Mouse (Mus musculus): ENCODE measurements at regions not wholly inside any gene's neighbourhood (a gene's known extent, or its start where the extent isn't known, plus 50 kb on each side); places are given as distances from the start of the nearest gene placed in this dataset.

DNA sequence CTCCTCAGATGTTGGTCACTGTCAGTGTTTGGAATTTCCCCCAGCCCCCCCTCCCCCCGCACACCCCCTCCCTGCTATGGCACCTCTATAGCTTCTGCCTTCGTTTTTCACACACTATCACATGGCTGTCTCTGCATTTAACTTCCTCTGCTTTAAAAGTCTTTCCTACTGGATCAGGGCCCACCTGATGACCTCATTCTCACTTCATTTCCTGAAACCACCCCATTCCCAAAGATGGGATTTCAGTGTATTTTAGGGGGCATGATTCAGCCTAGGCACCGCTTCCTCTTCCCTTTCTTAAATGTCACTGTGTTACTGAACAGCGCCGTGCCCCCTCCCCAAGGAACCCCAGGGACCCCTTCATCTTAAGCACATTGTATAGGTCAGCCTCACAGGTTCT, 103.7 kb downstream of the Ndufa10 start:
- Histone ChIP-seq H3K27me3 (ENCODE audit: control insufficient read depth, insufficient read depth, low read length) (no peaks in the 10 kb centered on the region), H3K4me2 (no peak overlapping the region), H3K36me3 (ENCODE audit: control insufficient read depth, insufficient read depth, low read length) (no peaks in the 10 kb centered on the region), H3K9ac (ENCODE audit: low read length) (no peak overlapping the region), H3K27ac (ENCODE audit: low read depth, low read length) (no peak overlapping the region), H3K9me3 (ENCODE audit: control insufficient read depth, low read length) (no peaks in the 10 kb centered on the region), H3K4me1 (ENCODE audit: control insufficient read depth, insufficient read depth, low read length) (peaks cover 5% of the 10 kb centered on the region; the same call in 1 of the 2 replicates), H3K4me3 (ENCODE audit: low read depth, low read length) (no peak overlapping the region)
- 88% methylated on average over 5 of the region's 5 CpGs for WGBS
- ATAC-seq (ENCODE audit: low FRiP score) (no peak), DNase-seq (ENCODE audit: low spot score, missing footprints) (no peak)

DNA sequence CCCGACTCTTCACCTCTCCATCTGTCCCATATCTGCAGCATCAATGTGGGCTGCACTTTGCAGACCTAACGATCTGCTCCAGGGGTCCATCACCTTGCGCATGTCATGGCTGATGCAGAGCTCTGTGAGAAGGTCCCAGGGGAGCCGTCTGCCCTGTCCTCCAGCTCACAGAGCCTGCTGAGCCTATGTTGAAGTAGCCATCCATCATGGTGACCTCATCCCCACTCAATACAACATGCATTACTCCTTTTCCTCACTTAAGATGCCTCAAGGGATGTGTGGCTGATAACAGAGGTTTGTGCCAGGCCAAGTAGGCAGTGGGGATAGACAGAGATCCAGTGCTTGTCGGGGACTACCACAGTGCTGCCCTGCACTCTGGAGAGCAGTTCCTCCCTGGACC, 107.4 kb downstream of the Ndufa10 start:
- Histone ChIP-seq H3K27me3 (ENCODE audit: control insufficient read depth, insufficient read depth, low read length) (no peaks in the 10 kb centered on the region), H3K4me3 (ENCODE audit: low read depth, low read length) (no peak overlapping the region), H3K9ac (ENCODE audit: low read length) (no peak overlapping the region), H3K9me3 (ENCODE audit: control insufficient read depth, low read length) (no peaks in the 10 kb centered on the region), H3K27ac (ENCODE audit: low read depth, low read length) (no peak overlapping the region), H3K36me3 (ENCODE audit: control insufficient read depth, insufficient read depth, low read length) (no peaks in the 10 kb centered on the region), H3K4me1 (ENCODE audit: control insufficient read depth, insufficient read depth, low read length) (no peaks in the 10 kb centered on the region), H3K4me2 (no peak overlapping the region)
- 88% methylated on average over 5 of the region's 5 CpGs for WGBS
- DNase-seq (ENCODE audit: low spot score, missing footprints) (no peak), ATAC-seq (ENCODE audit: low FRiP score) (no peak)

DNA sequence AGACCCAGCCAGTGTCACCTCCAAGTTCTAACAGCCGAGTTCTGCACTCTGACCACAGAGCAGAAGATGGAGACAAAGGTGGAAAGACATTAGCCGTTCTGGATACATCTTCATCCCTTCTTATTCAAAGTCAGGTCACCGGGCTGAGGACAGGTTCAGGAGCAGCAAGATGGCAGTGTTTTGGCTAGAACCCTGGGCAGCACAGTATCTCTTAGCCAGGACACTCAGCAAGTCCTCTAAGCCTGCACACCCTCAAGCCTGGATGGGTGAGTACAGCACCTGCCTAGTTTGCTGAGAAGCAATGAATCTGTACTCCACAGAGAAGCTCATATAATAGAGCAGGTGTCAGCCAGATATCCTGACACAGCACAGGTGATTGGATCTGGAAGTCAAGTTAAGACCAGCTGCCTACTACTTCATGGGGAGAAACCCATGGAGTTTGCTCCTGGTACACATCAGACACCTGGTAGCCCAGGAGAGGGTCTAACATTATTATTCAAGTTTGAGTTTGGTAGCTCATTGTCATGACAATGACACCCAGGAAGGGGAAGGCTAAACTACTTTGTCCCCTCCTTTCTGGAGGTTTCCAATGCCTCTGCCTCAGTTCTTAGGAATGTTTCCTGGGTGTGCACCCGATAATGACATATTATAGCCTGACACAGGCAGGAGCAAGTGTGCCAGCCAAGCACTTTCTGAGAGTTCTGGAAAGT, 108.1 kb downstream of the Ndufa10 start:
- Histone ChIP-seq H3K27me3 (ENCODE audit: control insufficient read depth, insufficient read depth, low read length) (no peaks in the 10 kb centered on the region), H3K36me3 (ENCODE audit: control insufficient read depth, insufficient read depth, low read length) (no peaks in the 10 kb centered on the region), H3K27ac (ENCODE audit: low read depth, low read length) (no peak overlapping the region), H3K4me2 (no peak overlapping the region), H3K4me3 (ENCODE audit: low read depth, low read length) (no peak overlapping the region), H3K9me3 (ENCODE audit: control insufficient read depth, low read length) (no peaks in the 10 kb centered on the region), H3K4me1 (ENCODE audit: control insufficient read depth, insufficient read depth, low read length) (no peaks in the 10 kb centered on the region), H3K9ac (ENCODE audit: low read length) (no peak overlapping the region)
- DNase-seq (ENCODE audit: low spot score, missing footprints): peak; percentile 73
- ATAC-seq (ENCODE audit: low FRiP score): no peak
- 86% methylated on average over 4 of the region's 4 CpGs for WGBS

DNA sequence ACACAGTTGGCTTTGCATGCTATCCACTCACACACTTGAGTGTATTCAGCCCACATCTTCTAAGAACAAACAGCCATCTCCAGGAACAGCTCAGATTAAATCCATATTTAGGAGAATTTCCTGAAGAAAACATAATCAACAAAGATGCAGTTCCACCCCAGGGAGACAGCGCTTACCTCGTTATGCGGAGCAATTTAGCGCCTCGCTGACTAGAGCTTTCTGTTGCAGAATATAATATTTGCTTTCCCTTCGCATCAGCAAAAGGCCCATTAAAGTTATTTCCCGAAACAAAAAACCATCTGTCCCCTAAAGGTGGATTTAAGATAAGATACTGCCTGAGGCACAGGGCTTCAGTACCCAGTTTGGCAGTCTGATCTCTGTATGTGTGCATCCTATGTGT, 112.0 kb downstream of the Ndufa10 start:
- ATAC-seq (ENCODE audit: low FRiP score) (no peak), DNase-seq (ENCODE audit: low spot score, missing footprints) (peak; percentile 54)
- H3K4me3 ChIP-seq (ENCODE audit: low read depth, low read length): no peak overlapping the region
- no peaks in the 10 kb centered on the region for H3K27me3 ChIP-seq (ENCODE audit: control insufficient read depth, insufficient read depth, low read length)
- H3K9me3 ChIP-seq (ENCODE audit: control insufficient read depth, low read length): no peaks in the 10 kb centered on the region
- WGBS: 88% methylated on average over 7 of the region's 7 CpGs
- H3K4me2 ChIP-seq: no peak overlapping the region
- H3K9ac ChIP-seq (ENCODE audit: low read length): no peak overlapping the region
- 0 out of 2 replicates have a peak, but pooled peaks cover 3% of the 10 kb centered on the region for H3K4me1 ChIP-seq (ENCODE audit: control insufficient read depth, insufficient read depth, low read length)
- H3K36me3 ChIP-seq (ENCODE audit: control insufficient read depth, insufficient read depth, low read length): no peaks in the 10 kb centered on the region
- H3K27ac ChIP-seq (ENCODE audit: low read depth, low read length): no peak overlapping the region

GRCm38 (mm10) chr1:92360255-92360654, 113.4 kb downstream of the Ndufa10 start:
- H3K27me3 ChIP-seq (ENCODE audit: control insufficient read depth, insufficient read depth, low read length): no peaks in the 10 kb centered on the region
- H3K4me1 ChIP-seq (ENCODE audit: control insufficient read depth, insufficient read depth, low read length): 0 out of 2 replicates have a peak, but pooled peaks cover 3% of the 10 kb centered on the region
- H3K9me3 ChIP-seq (ENCODE audit: control insufficient read depth, low read length): no peaks in the 10 kb centered on the region
- H3K27ac ChIP-seq (ENCODE audit: low read depth, low read length): no peak overlapping the region
- no peak overlapping the region for H3K4me3 ChIP-seq (ENCODE audit: low read depth, low read length)
- H3K4me2 ChIP-seq: no peak overlapping the region
- ATAC-seq (ENCODE audit: low FRiP score) (no peak), DNase-seq (ENCODE audit: low spot score, missing footprints) (peak; percentile 97)
- 16% methylated on average over 7 of the region's 7 CpGs for WGBS
- no peak overlapping the region for H3K9ac ChIP-seq (ENCODE audit: low read length)
- H3K36me3 ChIP-seq (ENCODE audit: control insufficient read depth, insufficient read depth, low read length): no peaks in the 10 kb centered on the region

DNA sequence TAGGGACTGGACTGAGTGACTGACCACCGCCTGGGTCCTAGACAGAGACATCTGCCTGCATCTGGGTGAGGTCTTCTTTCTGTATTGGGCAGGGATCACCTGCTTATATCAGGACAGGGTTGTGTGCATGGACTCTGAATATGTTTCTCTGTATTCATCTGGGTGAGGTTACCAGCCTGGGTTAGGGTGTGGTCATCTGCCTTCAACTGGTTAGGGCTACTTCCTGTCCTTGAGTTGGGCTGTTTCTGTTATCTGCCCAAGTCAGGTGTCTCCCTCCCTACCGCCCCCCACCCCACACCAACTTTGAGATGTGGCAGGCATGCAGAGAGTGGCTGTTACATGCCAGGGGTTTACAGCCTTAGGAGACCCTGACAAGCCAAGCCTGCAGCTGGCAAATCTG, 114.2 kb downstream of the Ndufa10 start:
- 92% methylated on average over 2 of the region's 2 CpGs for WGBS

GRCm38 (mm10) chr1:92358758-92359287, 114.8 kb downstream of the Ndufa10 start:
- Histone ChIP-seq H3K4me2 (no peak overlapping the region), H3K4me1 (ENCODE audit: control insufficient read depth, insufficient read depth, low read length) (0 out of 2 replicates have a peak, but pooled peaks cover 3% of the 10 kb centered on the region), H3K36me3 (ENCODE audit: control insufficient read depth, insufficient read depth, low read length) (no peaks in the 10 kb centered on the region), H3K27me3 (ENCODE audit: control insufficient read depth, insufficient read depth, low read length) (no peaks in the 10 kb centered on the region), H3K9ac (ENCODE audit: low read length) (no peak overlapping the region), H3K9me3 (ENCODE audit: control insufficient read depth, low read length) (no peaks in the 10 kb centered on the region), H3K4me3 (ENCODE audit: low read depth, low read length) (no peak overlapping the region), H3K27ac (ENCODE audit: low read depth, low read length) (no peak overlapping the region)
- DNase-seq (ENCODE audit: low spot score, missing footprints) (no peak), ATAC-seq (ENCODE audit: low FRiP score) (no peak)
- 86% methylated on average over 8 of the region's 8 CpGs for WGBS

More for the DNA sequence above, 114.2 kb downstream of the Ndufa10 start:
- H3K9ac ChIP-seq (ENCODE audit: low read length): no peak overlapping the region
- H3K9me3 ChIP-seq (ENCODE audit: control insufficient read depth, low read length): no peaks in the 10 kb centered on the region
- H3K36me3 ChIP-seq (ENCODE audit: control insufficient read depth, insufficient read depth, low read length): no peaks in the 10 kb centered on the region
- DNase-seq (ENCODE audit: low spot score, missing footprints): no peak
- 0 out of 2 replicates have a peak, but pooled peaks cover 3% of the 10 kb centered on the region for H3K4me1 ChIP-seq (ENCODE audit: control insufficient read depth, insufficient read depth, low read length)
- no peak overlapping the region for H3K4me2 ChIP-seq
- no peak overlapping the region for H3K4me3 ChIP-seq (ENCODE audit: low read depth, low read length)
- ATAC-seq (ENCODE audit: low FRiP score): no peak
- no peak overlapping the region for H3K27ac ChIP-seq (ENCODE audit: low read depth, low read length)
- H3K27me3 ChIP-seq (ENCODE audit: control insufficient read depth, insufficient read depth, low read length): no peaks in the 10 kb centered on the region

DNA sequence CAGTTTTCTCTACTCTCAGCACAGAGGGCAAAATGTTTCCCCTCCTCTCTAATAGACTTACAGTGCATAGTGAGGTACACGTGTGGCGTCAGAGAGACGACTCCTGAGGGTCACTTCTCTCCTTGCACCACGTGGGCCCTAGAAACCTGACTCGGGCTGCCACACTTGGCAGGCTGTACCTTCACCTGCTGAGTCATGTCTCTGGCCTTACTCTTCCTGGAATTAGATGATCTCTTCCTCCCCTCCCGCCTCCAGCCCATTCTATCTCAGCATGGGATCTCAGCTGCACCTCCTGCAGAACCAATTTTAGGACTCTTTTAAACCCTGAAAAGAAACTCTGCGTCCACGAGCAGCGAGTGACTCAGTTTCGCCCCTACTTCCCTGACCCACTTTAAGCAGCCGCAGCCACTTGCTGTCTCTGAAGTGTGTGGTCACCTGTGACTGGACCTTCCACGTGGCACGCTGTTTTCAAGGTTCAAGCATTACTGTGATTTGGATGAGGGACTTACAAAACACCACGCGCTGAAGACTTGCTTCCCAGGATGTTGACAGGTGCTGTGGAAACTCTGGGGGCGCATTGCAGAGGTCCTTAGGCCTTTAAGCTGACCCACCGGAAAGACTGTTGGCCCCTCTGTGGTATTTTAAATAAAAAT, 125.2 kb downstream of the Ndufa10 start:
- 52% methylated on average over 17 of the region's 17 CpGs for WGBS

GRCm38 (mm10) chr1:92347656-92348055, 126.0 kb downstream of the Ndufa10 start:
- H3K27me3 ChIP-seq (ENCODE audit: control insufficient read depth, insufficient read depth, low read length): no peaks in the 10 kb centered on the region
- no peak for DNase-seq (ENCODE audit: low spot score, missing footprints)
- H3K27ac ChIP-seq (ENCODE audit: low read depth, low read length): no peak overlapping the region
- 60% methylated on average over 9 of the region's 9 CpGs for WGBS
- H3K4me2 ChIP-seq: no peak overlapping the region
- no peaks in the 10 kb centered on the region for H3K4me1 ChIP-seq (ENCODE audit: control insufficient read depth, insufficient read depth, low read length)
- H3K36me3 ChIP-seq (ENCODE audit: control insufficient read depth, insufficient read depth, low read length): no peaks in the 10 kb centered on the region
- no peak overlapping the region for H3K9ac ChIP-seq (ENCODE audit: low read length)
- H3K4me3 ChIP-seq (ENCODE audit: low read depth, low read length): no peak overlapping the region
- H3K9me3 ChIP-seq (ENCODE audit: control insufficient read depth, low read length): no peaks in the 10 kb centered on the region; the same call in 1 of the 2 replicates
- no peak for ATAC-seq (ENCODE audit: low FRiP score)

More for the DNA sequence above, 125.2 kb downstream of the Ndufa10 start:
- H3K9ac ChIP-seq (ENCODE audit: low read length): no peak overlapping the region
- H3K4me2 ChIP-seq: no peak overlapping the region
- no peak for DNase-seq (ENCODE audit: low spot score, missing footprints)
- H3K27ac ChIP-seq (ENCODE audit: low read depth, low read length): no peak overlapping the region
- H3K4me1 ChIP-seq (ENCODE audit: control insufficient read depth, insufficient read depth, low read length): no peaks in the 10 kb centered on the region
- no peak for ATAC-seq (ENCODE audit: low FRiP score)
- no peaks in the 10 kb centered on the region; the same call in 1 of the 2 replicates for H3K9me3 ChIP-seq (ENCODE audit: control insufficient read depth, low read length)
- H3K4me3 ChIP-seq (ENCODE audit: low read depth, low read length): no peak overlapping the region
- no peaks in the 10 kb centered on the region for H3K27me3 ChIP-seq (ENCODE audit: control insufficient read depth, insufficient read depth, low read length)
- H3K36me3 ChIP-seq (ENCODE audit: control insufficient read depth, insufficient read depth, low read length): no peaks in the 10 kb centered on the region

Measured in midbrain, embryonic 11.5 days (tissue).